Mouse (Mus musculus): ENCODE data around the gene Myo3b.

The Myo3b gene

DNA sequence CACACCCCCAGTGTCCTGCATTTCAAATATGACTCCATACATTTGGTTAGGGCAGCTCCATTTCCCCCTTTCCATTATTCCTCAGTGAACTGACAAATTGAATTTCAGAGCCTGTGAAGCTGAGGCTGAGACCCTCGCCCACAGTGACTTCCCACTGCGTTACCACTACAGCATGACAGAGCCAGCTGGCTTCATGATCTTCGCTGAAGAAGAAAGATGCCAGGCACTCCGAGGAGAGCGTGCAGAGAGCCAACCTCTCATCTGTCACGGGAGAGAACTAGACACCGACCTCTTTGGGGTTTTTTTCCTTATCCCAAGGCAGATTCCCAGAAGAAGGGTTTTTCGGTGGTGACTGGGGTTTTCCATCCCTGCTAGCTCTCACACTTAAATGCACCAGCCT is 306.2 kb downstream of the Myo3b start:
- DNase-seq (ENCODE audit: low read depth in 1 of 2, low spot score in 2 of 2) = no peak

DNA sequence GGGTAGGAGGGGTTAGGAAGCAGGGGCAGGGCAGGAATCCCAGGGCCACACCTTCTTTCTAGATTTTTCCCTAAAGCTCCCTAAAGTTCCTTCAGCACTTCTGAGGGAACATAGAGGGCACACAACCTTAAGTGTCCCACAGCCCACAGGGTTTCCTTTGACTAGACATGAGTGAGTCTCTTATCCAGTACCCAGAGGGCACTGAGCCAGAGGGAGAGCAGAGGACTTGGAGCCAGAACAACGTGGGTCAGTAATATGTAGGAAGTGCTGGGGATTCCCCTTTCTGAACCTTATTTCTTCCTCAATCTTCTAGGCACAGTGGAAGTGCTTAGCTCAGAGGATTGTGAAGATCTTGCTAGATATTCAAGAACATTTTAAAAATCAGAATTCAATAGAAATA is 308.6 kb downstream of the Myo3b start:
- no peak for DNase-seq (ENCODE audit: low read depth in 1 of 2, low spot score in 2 of 2)

DNA sequence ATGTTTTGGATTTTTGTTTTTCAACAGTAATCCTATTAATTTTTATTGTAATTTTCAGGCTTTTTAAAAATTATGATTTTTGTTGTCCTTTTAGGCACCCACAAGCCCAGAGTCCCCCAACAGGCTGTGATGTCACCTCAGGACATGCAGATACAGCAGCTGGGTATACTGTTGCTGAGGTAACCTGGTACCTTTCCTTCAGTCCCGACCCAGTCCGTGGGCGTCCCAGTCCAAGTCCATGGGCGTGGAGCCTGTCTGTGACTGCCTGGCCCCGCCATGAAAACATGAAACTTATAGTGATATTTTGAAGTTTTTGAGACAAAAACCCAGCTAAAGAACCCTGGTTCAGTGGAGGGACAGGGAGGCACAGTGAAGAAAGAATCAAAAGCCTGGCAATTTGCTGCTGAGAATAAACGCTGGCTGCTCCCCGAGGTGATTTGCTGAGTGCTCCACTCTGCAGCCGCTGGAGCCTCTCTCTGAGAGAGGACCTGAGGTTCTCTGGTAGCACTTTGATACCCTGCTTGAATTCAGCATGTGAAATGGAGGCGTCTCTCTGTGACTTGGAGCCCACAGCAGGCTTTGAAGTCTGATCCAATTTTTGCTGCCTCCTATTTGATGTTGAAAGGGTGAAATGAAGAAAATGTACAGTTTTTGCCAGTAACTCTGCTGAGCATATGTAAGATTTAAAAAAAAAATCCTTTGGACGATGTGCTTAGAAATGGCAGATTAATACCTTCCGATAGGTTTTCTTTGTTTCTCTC is 310.0 kb downstream of the Myo3b start:
- DNase-seq (ENCODE audit: low read depth in 1 of 2, low spot score in 2 of 2) = no peak

- DNase-seq (ENCODE audit: low read depth in 1 of 2, low spot score in 2 of 2) = no peak
Measured at GRCm38 (mm10) chr2:70352435-70353165, 313.7 kb downstream of the Myo3b start.

- no peak for DNase-seq (ENCODE audit: low read depth in 1 of 2, low spot score in 2 of 2)
Measured at GRCm38 (mm10) chr2:70354056-70354455, 315.1 kb downstream of the Myo3b start.

DNA sequence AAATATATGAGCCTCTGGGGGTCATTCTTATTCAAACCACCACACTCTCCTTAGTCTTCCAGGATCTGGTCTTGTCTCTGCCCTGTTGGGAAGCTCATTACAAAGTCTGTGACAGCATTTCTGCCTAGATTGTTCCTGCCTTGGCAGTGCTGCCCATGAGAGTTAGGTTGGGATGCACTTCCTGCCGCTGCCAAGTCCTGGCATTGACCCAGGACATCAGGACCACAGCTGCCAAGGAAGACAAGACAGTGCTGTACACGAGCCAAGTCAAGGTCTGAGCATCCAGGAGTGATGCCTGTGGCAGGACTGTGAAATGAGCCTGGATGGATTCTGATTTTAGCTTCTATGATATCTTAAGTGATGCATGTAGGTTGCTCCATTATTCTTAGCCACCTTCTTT is 316.1 kb downstream of the Myo3b start:
- no peak for DNase-seq (ENCODE audit: low read depth in 1 of 2, low spot score in 2 of 2)

DNA sequence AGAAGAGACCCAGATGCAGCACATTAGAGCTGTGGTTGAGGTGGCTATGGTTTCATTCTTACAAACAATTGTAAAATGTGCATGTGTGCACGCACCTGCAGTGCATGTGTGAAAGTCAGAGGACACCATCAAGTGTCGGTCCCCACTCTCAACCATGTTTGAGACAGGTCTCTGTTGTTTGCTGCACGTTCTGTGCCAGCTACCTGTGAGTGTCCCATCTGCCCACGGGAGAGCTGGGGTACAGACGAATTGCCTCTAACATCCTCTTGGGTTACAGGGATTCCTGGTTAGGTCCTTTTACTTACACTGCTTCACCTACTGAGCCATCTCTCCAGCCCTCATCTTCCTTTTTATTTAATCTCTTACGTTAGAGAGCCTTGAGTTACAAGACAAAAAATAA is 330.5 kb downstream of the Myo3b start:
- DNase-seq (ENCODE audit: low read depth in 1 of 2, low spot score in 2 of 2) = no peak

DNA sequence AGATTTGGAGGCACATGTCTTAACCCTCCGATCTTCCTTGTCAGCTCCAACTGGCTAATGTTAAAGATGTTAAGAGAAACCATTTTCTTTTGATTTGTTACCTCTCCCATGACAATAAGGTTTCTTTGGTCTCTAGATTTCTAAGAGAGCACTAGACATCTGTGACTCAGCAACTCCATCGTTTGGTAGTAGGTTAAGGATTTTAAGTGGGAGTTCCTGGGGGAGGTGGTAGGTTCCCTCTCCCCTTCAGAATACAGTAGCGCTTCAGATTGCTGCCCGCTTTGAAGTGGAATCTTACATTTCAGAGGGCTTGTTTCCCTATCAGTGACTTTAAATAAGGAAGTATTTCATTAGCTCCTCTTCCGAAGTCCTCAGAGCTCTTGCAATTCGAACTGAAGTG is 340.4 kb downstream of the Myo3b start:
- DNase-seq (ENCODE audit: low read depth in 1 of 2, low spot score in 2 of 2) = no peak

DNA sequence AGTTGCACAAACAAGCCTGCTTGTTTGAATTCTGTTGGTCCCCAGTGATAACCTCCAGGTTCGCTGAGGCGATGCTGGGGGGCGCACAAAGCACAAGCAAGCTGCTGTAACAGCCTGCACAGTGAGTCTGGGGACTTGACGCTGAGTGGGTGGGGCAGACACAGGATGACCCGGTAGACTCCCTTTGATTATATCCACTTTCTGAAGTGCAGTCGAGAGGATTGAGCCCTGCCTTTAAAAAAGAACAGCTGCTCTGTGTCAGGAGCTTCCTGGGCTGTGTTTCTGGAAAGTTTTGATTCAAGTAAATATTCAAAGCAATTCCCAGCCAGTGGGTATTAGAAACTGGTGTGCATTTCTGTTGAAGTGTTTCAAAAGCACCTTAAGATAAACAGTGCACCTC is 341.0 kb downstream of the Myo3b start:
- no peak for DNase-seq (ENCODE audit: low read depth in 1 of 2, low spot score in 2 of 2)

DNA sequence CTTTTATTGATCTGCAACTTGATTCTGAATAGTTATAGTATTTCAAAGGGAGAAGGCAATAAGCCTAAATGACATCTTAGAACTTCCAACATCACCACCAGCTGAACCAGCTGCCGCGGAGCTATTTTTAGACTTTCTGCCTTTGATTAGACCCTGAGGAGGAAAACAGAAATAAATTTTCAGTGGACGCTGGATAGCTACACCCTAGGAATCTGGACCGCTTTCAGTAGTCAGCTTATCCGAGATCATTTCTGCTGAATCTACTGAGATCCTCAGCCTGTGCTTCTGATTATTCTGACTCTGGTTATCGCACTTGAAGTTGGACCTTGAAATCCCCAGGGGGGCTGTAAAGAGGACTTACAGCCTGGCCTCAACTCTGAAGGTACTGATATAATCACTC is 349.7 kb downstream of the Myo3b start:
- DNase-seq (ENCODE audit: low read depth in 1 of 2, low spot score in 2 of 2) = no peak

GRCm38 (mm10) chr2:70389162-70389561 is 350.2 kb downstream of the Myo3b start:
- no peak for DNase-seq (ENCODE audit: low read depth in 1 of 2, low spot score in 2 of 2)

- DNase-seq (ENCODE audit: low read depth in 1 of 2, low spot score in 2 of 2) = no peak
Measured at GRCm38 (mm10) chr2:70397734-70398276, 358.9 kb downstream of the Myo3b start.

DNA sequence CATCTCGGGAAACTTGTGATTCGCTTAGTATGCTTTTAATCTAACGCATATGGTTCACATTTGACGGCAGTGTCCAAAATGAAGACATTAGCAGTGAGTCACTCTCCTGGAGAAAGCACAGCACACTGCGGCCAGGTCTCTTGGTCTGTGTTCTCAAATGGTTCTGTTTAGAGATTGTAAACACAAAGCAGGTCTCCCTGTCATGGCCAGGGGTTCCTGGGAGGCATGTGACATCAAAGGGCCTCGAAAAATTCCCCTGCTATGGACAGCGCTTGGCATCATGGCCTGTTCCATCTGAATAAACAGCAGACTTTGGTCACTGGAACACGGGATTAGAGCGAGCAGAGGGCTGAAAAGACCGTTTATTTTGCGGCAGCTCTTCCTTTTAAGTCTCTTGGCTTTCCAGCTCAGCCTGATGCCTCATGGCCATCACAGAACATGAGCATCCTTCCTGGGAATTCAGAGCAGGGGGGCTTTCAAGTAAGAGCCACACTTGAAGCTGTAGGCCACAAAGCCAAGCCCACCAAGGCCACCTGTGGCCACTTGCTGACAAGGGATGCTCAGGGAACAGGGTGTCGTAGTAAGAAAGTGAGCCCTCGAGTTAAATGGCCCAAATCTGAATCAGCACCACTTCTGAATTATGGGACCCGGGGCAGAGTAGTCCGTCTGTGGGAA is 360.7 kb downstream of the Myo3b start:
- no peak for DNase-seq (ENCODE audit: low read depth in 1 of 2, low spot score in 2 of 2)

DNA sequence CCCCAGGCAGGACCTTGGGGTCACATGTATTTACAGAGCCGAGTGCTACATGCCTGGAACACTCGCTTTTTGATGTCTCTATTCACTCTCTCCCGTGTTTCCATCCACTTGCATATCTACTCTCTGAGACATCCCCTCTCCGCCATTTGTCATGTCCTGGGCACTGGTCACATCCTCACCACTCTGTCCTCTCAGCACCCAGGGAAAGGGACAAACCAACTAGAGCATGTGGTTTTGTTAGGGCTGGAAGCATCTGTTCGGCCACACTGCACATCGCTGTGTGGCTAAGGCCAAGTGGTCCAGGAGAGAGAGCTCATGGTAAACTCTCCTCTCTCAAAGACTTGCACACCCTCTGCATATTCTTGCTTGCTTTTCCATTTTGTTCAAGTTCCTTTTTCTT is 361.4 kb downstream of the Myo3b start:
- no peak for DNase-seq (ENCODE audit: low read depth in 1 of 2, low spot score in 2 of 2)

- no peak for DNase-seq (ENCODE audit: low read depth in 1 of 2, low spot score in 2 of 2)
Measured at GRCm38 (mm10) chr2:70404301-70404700, 365.4 kb downstream of the Myo3b start.

- no peak for DNase-seq (ENCODE audit: low read depth in 1 of 2, low spot score in 2 of 2)
Measured at GRCm38 (mm10) chr2:70406846-70407245, 367.9 kb downstream of the Myo3b start.

DNA sequence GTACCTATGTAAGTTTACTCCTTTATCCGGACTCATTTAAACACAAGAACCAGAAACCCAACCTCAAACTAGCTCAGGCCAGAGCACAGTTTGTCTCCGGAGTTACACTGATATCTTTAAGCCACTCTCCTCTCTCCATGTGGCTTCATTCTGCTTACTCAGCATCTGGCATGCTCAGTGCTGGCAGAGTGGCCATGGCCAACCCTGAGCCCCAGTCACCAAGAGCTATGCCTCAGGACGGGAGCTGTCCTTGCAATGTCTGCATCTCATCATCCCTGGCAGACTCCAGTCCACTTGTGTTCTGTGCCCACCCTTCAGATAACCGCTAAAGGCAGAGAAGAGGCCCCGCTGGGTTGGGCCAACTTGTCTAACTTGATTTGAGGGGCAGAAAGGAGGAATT is 368.8 kb downstream of the Myo3b start:
- DNase-seq (ENCODE audit: low read depth in 1 of 2, low spot score in 2 of 2) = no peak

GRCm38 (mm10) chr2:70410298-70410885 is 371.5 kb downstream of the Myo3b start:
- no peak for DNase-seq (ENCODE audit: low read depth in 1 of 2, low spot score in 2 of 2)

- no peak for DNase-seq (ENCODE audit: low read depth in 1 of 2, low spot score in 2 of 2)
Measured at GRCm38 (mm10) chr2:70412315-70412714, 373.4 kb downstream of the Myo3b start.

DNA sequence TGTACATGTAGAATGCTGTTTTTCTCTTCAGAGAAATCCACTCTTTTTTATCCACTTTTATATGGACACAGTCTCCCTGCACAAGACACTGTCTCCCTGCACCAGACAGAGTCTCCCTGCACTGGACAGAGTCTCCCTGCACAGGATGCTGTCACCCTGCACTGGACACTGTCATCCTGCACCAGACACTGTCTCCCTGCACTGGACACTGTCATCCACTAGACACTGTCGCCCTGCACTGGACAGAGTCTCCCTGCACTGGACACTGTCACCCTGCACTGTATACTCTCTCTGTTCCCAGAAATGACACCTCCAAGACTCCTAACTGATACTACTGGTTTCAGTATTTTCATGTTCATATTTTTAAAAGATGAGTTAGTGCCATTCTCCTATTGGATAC is 375.5 kb downstream of the Myo3b start:
- DNase-seq (ENCODE audit: low read depth in 1 of 2, low spot score in 2 of 2) = no peak

DNA sequence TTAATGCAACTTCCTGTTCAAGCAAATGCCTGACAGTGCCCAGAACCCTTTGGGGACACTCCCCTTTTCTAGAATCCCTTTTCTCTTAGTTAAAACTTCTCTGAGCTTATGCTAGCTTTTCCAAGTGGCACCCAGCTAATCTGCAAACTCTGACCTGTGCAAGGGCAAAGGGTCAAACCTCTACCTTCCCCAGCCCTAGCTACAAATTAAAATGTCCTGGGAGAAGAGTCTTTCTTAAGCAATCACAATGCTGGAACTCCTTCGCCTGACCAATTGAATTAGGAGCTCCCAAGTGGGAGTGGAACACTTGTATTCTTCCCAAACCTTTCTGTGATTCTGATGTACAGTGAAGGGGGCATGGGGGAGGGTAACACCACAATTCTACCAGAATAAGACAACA is 376.6 kb downstream of the Myo3b start:
- no peak for DNase-seq (ENCODE audit: low read depth in 1 of 2, low spot score in 2 of 2)

- no peak for DNase-seq (ENCODE audit: low read depth in 1 of 2, low spot score in 2 of 2)
Measured at GRCm38 (mm10) chr2:70419336-70419735, 380.4 kb downstream of the Myo3b start.

Measured in monocyte, adult 2 months (primary cell).